Mouse (Mus musculus): ENCODE measurements around the gene Ggt6.

DNA sequence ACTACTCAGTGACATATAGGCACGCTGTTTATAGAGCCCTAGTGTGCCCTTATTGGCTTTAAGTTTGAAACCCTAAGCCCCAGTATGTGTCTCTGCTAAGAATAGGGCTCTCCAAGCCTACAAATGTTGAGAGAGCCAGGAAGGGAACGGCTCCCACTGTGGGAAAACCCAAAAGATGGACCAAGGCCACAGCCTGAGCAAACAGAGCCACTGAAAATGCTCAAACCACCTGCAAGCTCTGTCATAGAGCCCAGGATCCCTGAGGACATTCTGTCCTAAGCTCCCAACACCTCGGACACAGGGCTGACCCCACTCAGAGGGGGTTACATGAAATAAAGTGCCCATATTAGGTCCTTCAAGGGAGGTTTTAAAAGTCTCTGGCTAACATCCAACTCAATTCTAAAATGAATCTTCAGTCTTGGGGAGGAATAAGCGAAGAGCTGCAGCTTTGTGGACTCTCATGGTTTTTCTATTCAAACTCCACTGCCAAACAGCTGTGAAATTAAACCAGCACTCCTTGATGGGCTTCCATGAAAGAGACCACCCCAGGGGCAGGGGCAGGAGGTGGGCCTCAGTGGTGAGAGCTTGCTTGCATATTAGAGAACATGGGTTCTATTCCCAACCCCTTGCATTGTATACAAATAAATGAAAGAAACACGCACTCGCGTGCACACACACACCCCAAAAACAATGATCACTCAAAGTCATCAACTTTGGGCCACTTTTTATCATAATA lies 45.8 kb upstream of the Ggt6 start:
- TF ChIP-seq CHD2 (IDR thresholded peaks at IDR 0.05; ENCODE audit: low read depth, low read length) (no peak), MAFK (IDR thresholded peaks at IDR 0.05; ENCODE audit: insufficient read depth, low read depth, low read length) (no peak)
